Mouse (Mus musculus): Measurements from ENCODE around the gene Ak7.

Gene Ak7

GRCm38 (mm10) chr12:105786113-105786512 lies 80.3 kb downstream of the Ak7 start:
- DNase-seq (ENCODE audit: low spot score in 2 of 2): no peak

GRCm38 (mm10) chr12:105787626-105788025 lies 81.8 kb downstream of the Ak7 start:
- no peak for DNase-seq (ENCODE audit: low spot score in 2 of 2)

- no peak for DNase-seq (ENCODE audit: low spot score in 2 of 2)
These were observed 84.1 kb downstream of the Ak7 start for GRCm38 (mm10) chr12:105789885-105790284.

- no peak for DNase-seq (ENCODE audit: low spot score in 2 of 2)
These were observed 89.1 kb downstream of the Ak7 start for GRCm38 (mm10) chr12:105794896-105795295.

- DNase-seq (ENCODE audit: low spot score in 2 of 2): no peak
These were observed 92.2 kb downstream of the Ak7 start for GRCm38 (mm10) chr12:105798001-105798400.

- no peak for DNase-seq (ENCODE audit: low spot score in 2 of 2)
These were observed 100.0 kb downstream of the Ak7 start for GRCm38 (mm10) chr12:105805790-105806189.

- DNase-seq (ENCODE audit: low spot score in 2 of 2): no peak
These were observed 100.4 kb downstream of the Ak7 start for GRCm38 (mm10) chr12:105806205-105806604.

GRCm38 (mm10) chr12:105807416-105807815 lies 101.6 kb downstream of the Ak7 start:
- no peak for DNase-seq (ENCODE audit: low spot score in 2 of 2)

- no peak for DNase-seq (ENCODE audit: low spot score in 2 of 2)
These were observed 103.2 kb downstream of the Ak7 start for GRCm38 (mm10) chr12:105808945-105809344.

GRCm38 (mm10) chr12:105810608-105811007 lies 104.8 kb downstream of the Ak7 start:
- DNase-seq (ENCODE audit: low spot score in 2 of 2): no peak

GRCm38 (mm10) chr12:105813957-105814356 lies 108.2 kb downstream of the Ak7 start:
- no peak for DNase-seq (ENCODE audit: low spot score in 2 of 2)

- no peak for DNase-seq (ENCODE audit: low spot score in 2 of 2)
These were observed 117.7 kb downstream of the Ak7 start for GRCm38 (mm10) chr12:105823472-105823871.

GRCm38 (mm10) chr12:105824743-105825142 lies 119.0 kb downstream of the Ak7 start:
- DNase-seq (ENCODE audit: low spot score in 2 of 2): no peak

- DNase-seq (ENCODE audit: low spot score in 2 of 2): no peak
These were observed 119.5 kb downstream of the Ak7 start for GRCm38 (mm10) chr12:105825266-105825665.
